Mouse (Mus musculus) hindbrain, embryonic 13.5 days (tissue): ENCODE results near the gene Olfr284. TPM values are rescaled to one million over a fixed set of nuclear protein-coding genes. Genes with fewer than 3 reads are reported as not detected.

ENCODE experiments used
- ATAC-seq: fragments of 200-750 bp; cut with Nextera tagmentation; 2 replicates; pipeline ENCODE4 v1.8.0; 2017; ENCODE audit warnings: moderate TSS enrichment; ENCODE audit not compliant: low FRiP score
- H3K27ac ChIP-seq: fragments of 300-500 bp; sonication (generic); 2 replicates; pipeline ENCODE4 v1.5.1; 2015; ENCODE audit warnings: inconsistent platforms, mild to moderate bottlenecking, moderate library complexity
- H3K27me3 ChIP-seq: fragments of 300-500 bp; sonication (generic); 2 replicates; pipeline ENCODE4 v1.6.1; 2015; ENCODE audit warnings: mild to moderate bottlenecking, inconsistent platforms
- H3K36me3 ChIP-seq: fragments of 300-500 bp; sonication (generic); 2 replicates; pipeline ENCODE4 v1.6.1; 2015; ENCODE audit warnings: mild to moderate bottlenecking, inconsistent platforms
- H3K4me1 ChIP-seq: fragments of 300-500 bp; sonication (generic); replicated peaks from 2 replicates; pipeline ENCODE4 v1.6.1; 2015; ENCODE audit warnings: inconsistent platforms
- H3K4me2 ChIP-seq: fragments of 300-500 bp; sonication (generic); 2 replicates; pipeline ENCODE4 v1.6.1; 2015; ENCODE audit warnings: inconsistent platforms, mild to moderate bottlenecking, moderate library complexity
- H3K4me3 ChIP-seq: fragments of 300-500 bp; sonication (generic); 2 replicates; pipeline ENCODE4 v1.5.1; 2015; ENCODE audit warnings: mild to moderate bottlenecking, inconsistent platforms
- H3K9ac ChIP-seq: fragments of 300-500 bp; sonication (generic); 2 replicates; pipeline ENCODE4 v1.6.1; 2015; ENCODE audit warnings: mild to moderate bottlenecking, inconsistent platforms
- H3K9me3 ChIP-seq: fragments of 300-500 bp; sonication (generic); 2 replicates; pipeline ENCODE4 v1.6.1; 2016; ENCODE audit warnings: inconsistent platforms
- WGBS: fragments of 180-500 bp; shearing (Covaris S2); methylation state at CpG from one replicate; pipeline ENCODE4 v1.1.7; 2015; 5-methylcytosine and 5-hydroxymethylcytosine counted together
- polyA plus RNA-seq: library from polyadenylated mRNA; unstranded; fragments of >200 nt; fragmentation: Nextera tagmentation; extraction: Ambion mirVana; gene quantifications from 2 replicates; pipeline ENCODE4 v1.2.1, GENCODE M21; 2015

The Olfr284 gene
- polyA plus RNA-seq: not detected in 2 replicates

GRCm38 (mm10) chr15:98340887-98341286 lies at the start of gene Olfr284:
TSS of gene Olfr284 (minus strand) at chr15:98340987.
- Histone ChIP-seq H3K4me1 (no peaks in the 10 kb centered on the region), H3K9ac (no peak within 1 kb of the TSS), H3K27ac (no peak within 1 kb of the TSS), H3K4me3 (no peak within 1 kb of the TSS), H3K4me2 (no peak within 1 kb of the TSS), H3K9me3 (no peaks in the 10 kb centered on the region), H3K27me3 (no peaks in the 10 kb centered on the region), H3K36me3 (no peaks in the 10 kb centered on the region)
- no peak for ATAC-seq
- WGBS: 92% methylated on average over 8 of the region's 8 CpGs

GRCm38 (mm10) chr15:98389796-98390195 lies 49.0 kb upstream of the Olfr284 start:
- no peak for ATAC-seq
- Histone ChIP-seq H3K36me3 (no peaks in the 10 kb centered on the region), H3K4me2 (no peak overlapping the region), H3K27me3 (no peaks in the 10 kb centered on the region), H3K4me3 (no peak overlapping the region), H3K9ac (no peak overlapping the region), H3K4me1 (no peaks in the 10 kb centered on the region), H3K27ac (no peak overlapping the region), H3K9me3 (no peaks in the 10 kb centered on the region)
- WGBS: 39% methylated on average over 7 of the region's 7 CpGs

- no peaks in the 10 kb centered on the region for H3K36me3 ChIP-seq
- H3K4me3 ChIP-seq: no peak overlapping the region
- no peak for ATAC-seq
- no peaks in the 10 kb centered on the region for H3K27me3 ChIP-seq
- H3K4me2 ChIP-seq: no peak overlapping the region
- H3K9ac ChIP-seq: no peak overlapping the region
- H3K4me1 ChIP-seq: no peaks in the 10 kb centered on the region
- no peaks in the 10 kb centered on the region for H3K9me3 ChIP-seq
- WGBS: 72% methylated on average over 2 of the region's 2 CpGs
- no peak overlapping the region for H3K27ac ChIP-seq
Measured at GRCm38 (mm10) chr15:98387621-98388020, 46.8 kb upstream of the Olfr284 start.

- no peaks in the 10 kb centered on the region for H3K27me3 ChIP-seq
- WGBS: 88% methylated on average over 6 of the region's 6 CpGs
- no peaks in the 10 kb centered on the region for H3K4me1 ChIP-seq
- H3K9me3 ChIP-seq: no peaks in the 10 kb centered on the region
- ATAC-seq: no peak
- no peak within 1 kb of the TSS for H3K4me2 ChIP-seq
- no peak within 1 kb of the TSS for H3K27ac ChIP-seq
- H3K4me3 ChIP-seq: no peak within 1 kb of the TSS
- H3K36me3 ChIP-seq: no peaks in the 10 kb centered on the region
- H3K9ac ChIP-seq: no peak within 1 kb of the TSS
Measured at GRCm38 (mm10) chr15:98380846-98381245, 40.1 kb upstream of the Olfr284 start, which contains the start of gene Olfr283. TSS of gene Olfr283 (minus strand) at chr15:98380946.

- ATAC-seq: no peak
- WGBS: 93% methylated on average over 13 of the region's 13 CpGs
Measured at GRCm38 (mm10) chr15:98378209-98378608, 37.4 kb upstream of the Olfr284 start.

GRCm38 (mm10) chr15:98317177-98317724 lies 23.5 kb downstream of the Olfr284 start, which contains the start of gene Olfr285:
TSS of gene Olfr285 (minus strand) at chr15:98317353.
- Histone ChIP-seq H3K27ac (no peak within 1 kb of the TSS), H3K36me3 (no peaks in the 10 kb centered on the region), H3K27me3 (no peaks in the 10 kb centered on the region), H3K9ac (no peak within 1 kb of the TSS), H3K4me2 (no peak within 1 kb of the TSS), H3K4me3 (no peak within 1 kb of the TSS), H3K9me3 (no peaks in the 10 kb centered on the region), H3K4me1 (no peaks in the 10 kb centered on the region)
- ATAC-seq: no peak
- 91% methylated on average over 5 of the region's 5 CpGs for WGBS

More at GRCm38 (mm10) chr15:98378209-98378608, 37.4 kb upstream of the Olfr284 start:
- H3K9me3 ChIP-seq: no peaks in the 10 kb centered on the region
- H3K4me3 ChIP-seq: no peak overlapping the region
- no peak overlapping the region for H3K4me2 ChIP-seq
- H3K36me3 ChIP-seq: no peaks in the 10 kb centered on the region
- H3K27me3 ChIP-seq: no peaks in the 10 kb centered on the region
- H3K9ac ChIP-seq: no peak overlapping the region
- H3K27ac ChIP-seq: no peak overlapping the region
- H3K4me1 ChIP-seq: no peaks in the 10 kb centered on the region

- H3K4me1 ChIP-seq: no peaks in the 10 kb centered on the region
- H3K36me3 ChIP-seq: no peaks in the 10 kb centered on the region
- no peak overlapping the region for H3K9ac ChIP-seq
- H3K9me3 ChIP-seq: no peaks in the 10 kb centered on the region
- no peak for ATAC-seq
- no peak overlapping the region for H3K4me3 ChIP-seq
- no peaks in the 10 kb centered on the region for H3K27me3 ChIP-seq
- WGBS: 57% methylated on average over 6 of the region's 6 CpGs
- no peak overlapping the region for H3K4me2 ChIP-seq
- H3K27ac ChIP-seq: no peak overlapping the region
Measured at GRCm38 (mm10) chr15:98315703-98316102, 25.1 kb downstream of the Olfr284 start.

GRCm38 (mm10) chr15:98295628-98296551 lies 44.9 kb downstream of the Olfr284 start, which contains the start of gene Zfp641:
TSS of gene Zfp641 (minus strand) at chr15:98296161.
- 3% methylated on average over 56 of the region's 60 CpGs for WGBS
- Histone ChIP-seq H3K9ac (peak within 1 kb of the TSS; percentile 86), H3K9me3 (no peaks in the 10 kb centered on the region; the same call in 1 of the 2 replicates), H3K4me2 (peak within 1 kb of the TSS; percentile 79), H3K27me3 (0 out of 2 replicates have a peak, but pooled peaks cover 6% of the 10 kb centered on the region), H3K27ac (no peak within 1 kb of the TSS), H3K4me3 (peak within 1 kb of the TSS; percentile 73), H3K4me1 (peaks cover 7% of the 10 kb centered on the region; the same call in 1 of the 2 replicates), H3K36me3 (0 out of 2 replicates have a peak, but pooled peaks cover 9% of the 10 kb centered on the region)
- ATAC-seq: peak; percentile 80

- no peak overlapping the region for H3K9ac ChIP-seq
- no peak for ATAC-seq
- no peaks in the 10 kb centered on the region for H3K9me3 ChIP-seq
- peaks cover 21% of the 10 kb centered on the region for H3K36me3 ChIP-seq
- peaks cover 7% of the 10 kb centered on the region; the same call in 1 of the 2 replicates for H3K4me1 ChIP-seq
- no peak overlapping the region for H3K4me3 ChIP-seq
- no peak overlapping the region for H3K27ac ChIP-seq
- no peak overlapping the region for H3K4me2 ChIP-seq
- 90% methylated on average over 8 of the region's 8 CpGs for WGBS
- H3K27me3 ChIP-seq: 0 out of 2 replicates have a peak, but pooled peaks cover 6% of the 10 kb centered on the region
Measured at GRCm38 (mm10) chr15:98293651-98294050, 47.1 kb downstream of the Olfr284 start.

Other genes starting within 250 kb of the Olfr284 start
- 70.1 and 70.2 TPM in 2 replicates for gene Pfkm, start 248.4 kb downstream of the Olfr284 start, polyA plus RNA-seq
- 23.3 and 24.7 TPM in 2 replicates for gene Senp1, start 247.2 kb downstream of the Olfr284 start, polyA plus RNA-seq
- 52.9 and 59.4 TPM in 2 replicates for gene Asb8, start 175.4 kb downstream of the Olfr284 start, polyA plus RNA-seq
- gene Ccdc184, start 173.8 kb downstream of the Olfr284 start, polyA plus RNA-seq: 55.6 and 59.6 TPM in 2 replicates
- not detected in 2 replicates for gene Olfr288, start 145.4 kb downstream of the Olfr284 start, polyA plus RNA-seq
- not detected in 2 replicates for gene Gm44579, start 120.0 kb downstream of the Olfr284 start, polyA plus RNA-seq
- gene Olfr287, start 119.9 kb downstream of the Olfr284 start, polyA plus RNA-seq: not detected in 2 replicates
- gene Olfr286, start 106.5 kb downstream of the Olfr284 start, polyA plus RNA-seq: not detected in 2 replicates
- not detected in 2 replicates for gene H1fnt, start 83.7 kb downstream of the Olfr284 start, polyA plus RNA-seq
- gene Zfp641, start 44.8 kb downstream of the Olfr284 start, polyA plus RNA-seq: 5.9 and 7.3 TPM in 2 replicates
- not detected in 2 replicates for gene Olfr285, start 23.6 kb downstream of the Olfr284 start, polyA plus RNA-seq
- not detected in 2 replicates for gene Olfr283, start 40.0 kb upstream of the Olfr284 start, polyA plus RNA-seq
- gene Olfr282, start 90.2 kb upstream of the Olfr284 start, polyA plus RNA-seq: not detected in 2 replicates
- not detected in 2 replicates for gene Olfr281, start 111.6 kb upstream of the Olfr284 start, polyA plus RNA-seq
- gene OR5BS1P, start 128.9 kb upstream of the Olfr284 start, polyA plus RNA-seq: not detected in 2 replicates
- gene Lalba, start 141.7 kb upstream of the Olfr284 start, polyA plus RNA-seq: not detected in 2 replicates
- not detected in 2 replicates for gene Olfr279, start 151.4 kb upstream of the Olfr284 start, polyA plus RNA-seq
- gene Kansl2, start 193.3 kb upstream of the Olfr284 start, polyA plus RNA-seq: 131 and 132 TPM in 2 replicates
- gene Ccnt1, start 229.9 kb upstream of the Olfr284 start, polyA plus RNA-seq: 69.7 and 77.0 TPM in 2 replicates
- gene 4930415O20Rik, start 230.0 kb upstream of the Olfr284 start, polyA plus RNA-seq: 0.39 TPM in 1 of 2 replicates, not detected in the other